Mouse (Mus musculus): ENCODE data around the gene Arhgap42. TPM values are rescaled to one million over a fixed set of nuclear protein-coding genes. Genes with fewer than 3 reads are reported as not detected.

Gene Arhgap42
- polyA plus RNA-seq, 1 experiment: 1.4 TPM

DNA sequence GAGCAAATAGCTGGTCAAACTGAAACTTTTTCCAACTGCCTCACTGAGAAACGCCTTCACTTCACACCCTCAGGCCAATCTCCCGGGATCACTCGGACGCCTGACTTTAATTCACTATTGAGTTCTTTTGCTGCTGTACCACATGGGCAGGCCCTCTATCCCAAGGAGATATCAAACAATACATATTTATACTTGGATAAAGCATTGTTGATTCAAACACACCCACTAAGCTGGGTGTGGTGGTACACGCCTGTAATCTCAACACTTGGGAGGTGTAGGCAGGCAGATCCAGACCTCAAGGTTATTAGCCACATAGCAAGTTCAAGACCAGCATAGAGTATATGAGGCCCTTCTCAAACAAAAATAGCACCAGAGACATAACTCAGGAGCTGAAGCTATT, 64.7 kb downstream of the Arhgap42 start:
- Histone ChIP-seq H3K4me3 (ENCODE audit: extremely low read depth, insufficient read depth, insufficient read length) (no peak overlapping the region), H3K36me3 (ENCODE audit: control insufficient read depth, insufficient read depth, low read length) (no peaks in the 10 kb centered on the region), H3K4me1 (ENCODE audit: control insufficient read depth, insufficient read depth, insufficient read length) (no peaks in the 10 kb centered on the region), H3K27ac (ENCODE audit: insufficient read depth, low read length) (no peak overlapping the region), H3K27me3 (ENCODE audit: control insufficient read depth, insufficient read depth, low read length) (no peaks in the 10 kb centered on the region)
- TF ChIP-seq POLR2A (IDR thresholded peaks at IDR 0.05; ENCODE audit: low read depth, low read length) (no peak), CTCF (IDR thresholded peaks at IDR 0.05; ENCODE audit: extremely low read depth, insufficient read depth, insufficient read length, insufficient replicate concordance) (no peak)
- DNase-seq (ENCODE audit: low read depth in 1 of 2, low spot score in 2 of 2): no peak
- 90% methylated on average over 5 of the region's 5 CpGs for WGBS

DNA sequence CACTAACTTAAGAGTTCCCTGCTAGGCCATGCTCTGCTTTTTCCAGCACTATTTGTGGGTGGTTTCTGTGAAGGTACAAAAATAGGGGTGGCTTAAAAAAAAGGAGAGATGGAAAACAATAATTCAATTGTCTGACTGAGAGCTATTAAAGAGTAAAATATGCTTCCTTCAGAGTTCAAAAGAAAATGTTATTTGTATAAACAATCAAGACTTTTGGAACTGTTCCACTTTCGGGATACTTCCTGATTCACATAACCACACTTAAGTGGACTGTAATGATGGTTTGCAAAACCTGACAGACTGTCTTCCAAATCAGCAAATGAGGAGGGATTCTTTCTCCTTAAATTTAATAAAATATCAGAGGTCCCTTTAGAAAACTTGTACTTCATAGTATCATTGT, 65.8 kb downstream of the Arhgap42 start:
- no peaks in the 10 kb centered on the region for H3K4me1 ChIP-seq (ENCODE audit: control insufficient read depth, insufficient read depth, insufficient read length)
- no peak for DNase-seq (ENCODE audit: low read depth in 1 of 2, low spot score in 2 of 2)
- no peak overlapping the region for H3K4me3 ChIP-seq (ENCODE audit: extremely low read depth, insufficient read depth, insufficient read length)
- no peaks in the 10 kb centered on the region for H3K27me3 ChIP-seq (ENCODE audit: control insufficient read depth, insufficient read depth, low read length)
- WGBS: 81% methylated on average over 1 of the region's 1 CpGs
- TF ChIP-seq CTCF (IDR thresholded peaks at IDR 0.05; ENCODE audit: extremely low read depth, insufficient read depth, insufficient read length, insufficient replicate concordance) (no peak), POLR2A (IDR thresholded peaks at IDR 0.05; ENCODE audit: low read depth, low read length) (no peak)
- no peak overlapping the region for H3K27ac ChIP-seq (ENCODE audit: insufficient read depth, low read length)
- H3K36me3 ChIP-seq (ENCODE audit: control insufficient read depth, insufficient read depth, low read length): no peaks in the 10 kb centered on the region

DNA sequence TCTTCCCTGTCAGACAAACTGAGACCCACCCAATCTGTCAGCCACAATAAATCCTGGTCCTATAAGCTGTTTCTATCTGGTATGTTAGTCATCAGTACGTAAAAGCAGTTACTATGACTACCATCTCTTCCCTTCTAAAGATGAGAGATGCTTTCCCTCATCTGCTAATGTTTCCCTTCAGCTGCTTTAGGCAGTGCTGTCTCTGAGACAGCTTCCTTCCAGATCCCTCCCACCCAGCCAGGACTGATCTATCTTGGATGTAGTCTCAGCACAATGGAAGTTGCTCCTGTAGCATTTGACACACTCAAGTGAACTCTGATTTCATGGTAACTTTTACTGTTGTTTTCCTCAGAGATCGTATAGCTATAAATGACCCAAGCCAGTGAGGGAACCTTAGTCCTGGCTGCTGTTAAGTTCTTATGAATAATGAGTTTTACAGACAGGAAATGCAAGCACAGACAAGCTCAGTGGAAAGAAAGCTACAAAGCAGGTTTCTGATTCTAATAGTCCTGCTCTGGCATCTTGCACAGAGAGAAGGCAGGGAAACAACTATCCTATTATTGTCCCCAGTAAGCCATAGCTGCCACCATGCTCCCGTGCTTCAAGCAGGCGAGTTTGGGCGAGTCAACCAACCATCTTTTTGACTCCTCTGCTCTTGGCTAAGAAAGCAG, 67.6 kb downstream of the Arhgap42 start:
- Histone ChIP-seq H3K36me3 (ENCODE audit: control insufficient read depth, insufficient read depth, low read length) (no peaks in the 10 kb centered on the region), H3K4me3 (ENCODE audit: extremely low read depth, insufficient read depth, insufficient read length) (no peak overlapping the region), H3K27ac (ENCODE audit: insufficient read depth, low read length) (no peak overlapping the region), H3K4me1 (ENCODE audit: control insufficient read depth, insufficient read depth, insufficient read length) (no peaks in the 10 kb centered on the region), H3K27me3 (ENCODE audit: control insufficient read depth, insufficient read depth, low read length) (no peaks in the 10 kb centered on the region)
- no peak for DNase-seq (ENCODE audit: low read depth in 1 of 2, low spot score in 2 of 2)
- WGBS: 76% methylated on average over 5 of the region's 5 CpGs
- TF ChIP-seq POLR2A (IDR thresholded peaks at IDR 0.05; ENCODE audit: low read depth, low read length): no peak
- TF ChIP-seq CTCF (IDR thresholded peaks at IDR 0.05; ENCODE audit: extremely low read depth, insufficient read depth, insufficient read length, insufficient replicate concordance): no peak

DNA sequence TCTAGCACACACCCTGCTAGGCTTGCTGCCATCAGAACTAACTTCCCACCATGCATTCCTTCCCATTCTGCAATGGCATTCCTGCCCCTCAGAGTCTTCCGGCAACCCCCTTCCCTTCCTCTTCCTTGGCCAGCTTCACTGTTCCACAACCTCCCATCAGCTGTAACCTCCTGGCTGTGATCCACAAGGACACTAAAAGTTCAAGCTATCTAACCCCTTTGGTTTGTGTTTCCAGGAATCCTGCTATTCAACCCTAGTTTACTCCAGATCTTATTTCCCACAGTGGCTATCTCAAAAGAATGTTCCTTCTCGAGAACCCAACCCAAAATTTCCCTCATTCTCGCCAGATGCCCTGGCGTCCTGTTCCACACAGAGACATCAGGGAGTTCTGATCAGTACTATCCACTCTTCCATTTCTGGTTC, 73.2 kb downstream of the Arhgap42 start:
- H3K36me3 ChIP-seq (ENCODE audit: control insufficient read depth, insufficient read depth, low read length): no peaks in the 10 kb centered on the region
- no peak overlapping the region for H3K4me3 ChIP-seq (ENCODE audit: extremely low read depth, insufficient read depth, insufficient read length)
- WGBS: 73% methylated on average over 4 of the region's 4 CpGs
- TF ChIP-seq CTCF (IDR thresholded peaks at IDR 0.05; ENCODE audit: extremely low read depth, insufficient read depth, insufficient read length, insufficient replicate concordance): no peak
- TF ChIP-seq POLR2A (IDR thresholded peaks at IDR 0.05; ENCODE audit: low read depth, low read length): no peak
- no peaks in the 10 kb centered on the region for H3K27me3 ChIP-seq (ENCODE audit: control insufficient read depth, insufficient read depth, low read length)
- H3K4me1 ChIP-seq (ENCODE audit: control insufficient read depth, insufficient read depth, insufficient read length): no peaks in the 10 kb centered on the region
- DNase-seq (ENCODE audit: low read depth in 1 of 2, low spot score in 2 of 2): no peak
- no peak overlapping the region for H3K27ac ChIP-seq (ENCODE audit: insufficient read depth, low read length)

DNA sequence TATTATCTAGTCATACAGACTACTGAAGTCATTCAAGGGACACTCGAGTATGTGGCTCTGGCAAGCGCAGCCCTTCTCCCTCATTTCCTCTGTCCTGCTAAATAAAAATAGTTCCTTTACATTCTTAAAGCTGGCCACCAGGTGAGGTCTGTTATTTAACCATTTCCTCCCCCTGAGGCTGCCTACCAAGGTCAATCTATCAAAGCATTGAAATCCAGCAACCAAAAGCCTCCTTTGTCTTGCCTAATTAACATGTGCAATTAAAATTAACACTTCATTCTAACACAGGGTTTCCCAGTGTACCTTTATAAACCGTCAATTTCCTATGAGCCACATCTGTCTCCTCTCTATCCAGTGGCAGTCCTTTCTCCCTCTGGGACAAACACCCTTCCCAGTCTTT, 78.2 kb downstream of the Arhgap42 start:
- no peak for DNase-seq (ENCODE audit: low read depth in 1 of 2, low spot score in 2 of 2)
- H3K27me3 ChIP-seq (ENCODE audit: control insufficient read depth, insufficient read depth, low read length): no peaks in the 10 kb centered on the region
- no peaks in the 10 kb centered on the region for H3K4me1 ChIP-seq (ENCODE audit: control insufficient read depth, insufficient read depth, insufficient read length)
- no peak overlapping the region for H3K4me3 ChIP-seq (ENCODE audit: extremely low read depth, insufficient read depth, insufficient read length)
- H3K27ac ChIP-seq (ENCODE audit: insufficient read depth, low read length): no peak overlapping the region
- H3K36me3 ChIP-seq (ENCODE audit: control insufficient read depth, insufficient read depth, low read length): no peaks in the 10 kb centered on the region
- TF ChIP-seq CTCF (IDR thresholded peaks at IDR 0.05; ENCODE audit: extremely low read depth, insufficient read depth, insufficient read length, insufficient replicate concordance) (no peak), POLR2A (IDR thresholded peaks at IDR 0.05; ENCODE audit: low read depth, low read length) (no peak)
- 64% methylated on average over 3 of the region's 3 CpGs for WGBS

DNA sequence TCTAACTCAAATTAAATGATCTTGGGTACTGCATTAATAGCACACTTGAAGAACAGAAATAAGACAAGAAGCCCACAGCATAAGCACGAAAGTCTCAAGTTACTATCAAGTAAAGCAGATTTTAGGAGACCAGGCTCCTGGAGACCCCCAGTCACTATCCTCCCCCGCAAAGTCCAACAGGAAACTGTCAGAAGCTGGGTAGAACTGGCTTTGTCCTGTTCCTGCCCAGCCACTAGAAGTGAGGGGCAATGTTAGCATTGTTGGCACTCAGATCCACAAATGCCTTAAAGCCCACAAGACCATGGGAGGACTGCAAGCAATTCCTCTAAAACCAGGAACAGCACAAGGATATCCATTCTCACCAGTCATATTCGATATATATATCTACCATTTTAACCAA, 80.7 kb downstream of the Arhgap42 start:
- no peak overlapping the region for H3K27ac ChIP-seq (ENCODE audit: insufficient read depth, low read length)
- H3K36me3 ChIP-seq (ENCODE audit: control insufficient read depth, insufficient read depth, low read length): no peaks in the 10 kb centered on the region
- H3K4me3 ChIP-seq (ENCODE audit: extremely low read depth, insufficient read depth, insufficient read length): no peak overlapping the region
- WGBS: 76% methylated on average over 3 of the region's 3 CpGs
- TF ChIP-seq CTCF (IDR thresholded peaks at IDR 0.05; ENCODE audit: extremely low read depth, insufficient read depth, insufficient read length, insufficient replicate concordance) (no peak), POLR2A (IDR thresholded peaks at IDR 0.05; ENCODE audit: low read depth, low read length) (no peak)
- no peak for DNase-seq (ENCODE audit: low read depth in 1 of 2, low spot score in 2 of 2)
- no peaks in the 10 kb centered on the region for H3K4me1 ChIP-seq (ENCODE audit: control insufficient read depth, insufficient read depth, insufficient read length)
- no peaks in the 10 kb centered on the region for H3K27me3 ChIP-seq (ENCODE audit: control insufficient read depth, insufficient read depth, low read length)

DNA sequence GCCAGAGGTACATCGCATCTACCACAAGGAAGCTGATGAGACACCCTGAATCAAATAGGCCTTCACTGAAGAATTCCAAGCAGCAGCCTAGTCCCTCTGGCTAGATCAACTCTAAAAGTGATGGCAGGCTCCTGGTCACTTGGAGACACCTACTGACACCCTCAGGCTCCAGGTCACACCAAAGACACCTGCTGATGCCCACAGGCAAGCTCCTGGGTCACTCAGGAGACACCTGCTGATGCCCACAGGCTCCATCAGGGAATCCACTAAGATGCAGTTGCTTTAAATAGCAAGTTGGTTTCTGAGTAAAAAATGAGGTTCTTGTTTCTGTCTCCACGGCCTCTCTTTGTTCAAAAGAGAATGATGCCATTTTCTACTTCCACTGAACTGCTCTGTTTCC, 81.5 kb downstream of the Arhgap42 start:
- Histone ChIP-seq H3K27ac (ENCODE audit: insufficient read depth, low read length) (no peak overlapping the region), H3K27me3 (ENCODE audit: control insufficient read depth, insufficient read depth, low read length) (no peaks in the 10 kb centered on the region), H3K4me1 (ENCODE audit: control insufficient read depth, insufficient read depth, insufficient read length) (no peaks in the 10 kb centered on the region), H3K4me3 (ENCODE audit: extremely low read depth, insufficient read depth, insufficient read length) (no peak overlapping the region), H3K36me3 (ENCODE audit: control insufficient read depth, insufficient read depth, low read length) (no peaks in the 10 kb centered on the region)
- 71% methylated on average over 2 of the region's 2 CpGs for WGBS
- TF ChIP-seq POLR2A (IDR thresholded peaks at IDR 0.05; ENCODE audit: low read depth, low read length) (no peak), CTCF (IDR thresholded peaks at IDR 0.05; ENCODE audit: extremely low read depth, insufficient read depth, insufficient read length, insufficient replicate concordance) (no peak)
- no peak for DNase-seq (ENCODE audit: low read depth in 1 of 2, low spot score in 2 of 2)
